Comparison of ENCODE assay signal across 30 mouse cellular contexts in the genomic region with DNA sequence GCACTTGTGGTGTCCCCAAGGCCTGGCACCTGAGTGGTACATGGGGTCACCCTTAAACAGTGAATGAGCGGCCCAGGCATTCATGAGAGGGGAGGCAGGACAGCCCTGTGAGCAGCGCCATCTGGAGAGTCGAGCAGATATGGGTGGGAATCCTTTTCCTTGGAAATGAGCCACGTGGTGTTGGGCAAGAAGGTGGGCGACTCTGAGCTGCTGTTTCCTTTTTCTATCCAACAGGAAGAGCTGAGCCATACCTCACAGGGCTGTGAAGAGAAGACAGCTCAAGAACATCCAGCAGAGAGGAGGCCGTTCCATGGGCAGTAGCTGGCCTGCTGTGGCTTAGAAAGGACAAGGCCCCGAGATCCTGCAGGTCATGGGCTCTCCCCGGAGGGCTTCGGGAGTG. TPM values are rescaled to one million over a fixed set of nuclear protein-coding genes. Genes with fewer than 3 reads are reported as not detected.
DNase-seq lines count a peak whose midpoint lies in the region; ATAC-seq lines count a peak whose summit lies in the region.
"Had no signal": no experiment of that assay in that cellular context is flagged by ENCODE, and none has a peak within 500 bp of the region (broad histone marks: within the 10 kb centered on the region; RNA-seq: fewer than 3 reads in every experiment).

No protein-coding gene starts in this region.

- H3K4me3 ChIP-seq in hindbrain, embryonic 16.5 days (ENCODE audit: low read length) = no peak overlapping the region
- H3K4me3 ChIP-seq: embryonic facial prominence, embryonic 15.5 days; heart, embryonic 15.5 days; hindbrain, embryonic 15.5 days; kidney, embryonic 15.5 days; left cerebral cortex, adult 2 months; megakaryocyte, embryonic 14.5 days; neural tube, embryonic 15.5 days had no signal

- no peak overlapping the region for H3K9ac ChIP-seq in hindbrain, embryonic 16.5 days (ENCODE audit: low read depth, low read length)
- H3K9ac ChIP-seq: embryonic facial prominence, embryonic 15.5 days; heart, embryonic 15.5 days; hindbrain, embryonic 15.5 days; kidney, embryonic 15.5 days; liver, postnatal 0 days; neural tube, embryonic 15.5 days had no signal

- H3K36me3 ChIP-seq in hindbrain, embryonic 16.5 days (ENCODE audit: control insufficient read depth, insufficient read depth, low read length) = no peaks in the 10 kb centered on the region
- H3K36me3 ChIP-seq: embryonic facial prominence, embryonic 15.5 days; heart, embryonic 15.5 days; hindbrain, embryonic 15.5 days; kidney, embryonic 15.5 days; neural tube, embryonic 15.5 days had no signal

- no peaks in the 10 kb centered on the region for H3K27me3 ChIP-seq in hindbrain, embryonic 16.5 days (replicated peaks; ENCODE audit: control insufficient read depth, insufficient read depth, low read length)
- H3K27me3 ChIP-seq: embryonic facial prominence, embryonic 15.5 days; heart, embryonic 15.5 days; hindbrain, embryonic 15.5 days; kidney, embryonic 15.5 days; neural tube, embryonic 15.5 days had no signal

- no peak overlapping the region for H3K4me2 ChIP-seq in hindbrain, embryonic 16.5 days (ENCODE audit: low read length)
- H3K4me2 ChIP-seq: embryonic facial prominence, embryonic 15.5 days; heart, embryonic 15.5 days; hindbrain, embryonic 15.5 days; kidney, embryonic 15.5 days; neural tube, embryonic 15.5 days had no signal

- intact Hi-C loops in left cerebral cortex, postnatal 14 days (cut with DNase I) = no loop called here

- peak; percentile 72; the same call in 1 of the 2 replicates for ATAC-seq in frontal cortex, adult (ENCODE audit: low TSS enrichment)
- ATAC-seq in hindbrain, embryonic 16.5 days = no peak
- ATAC-seq: activated CD4-positive, CD25-positive, alpha-beta regulatory T cell, adult 4 months; forebrain, embryonic 16.5 days; intestine, embryonic 16.5 days; liver, postnatal 0 days; midbrain, embryonic 16.5 days had no signal

- 71% methylated on average over 9 of the region's 9 CpGs for WGBS in hindbrain, embryonic 16.5 days

- no peak for DNase-seq in frontal cortex, postnatal 14 days (ENCODE audit: low spot score in 2 of 2)
- DNase-seq in left cerebral cortex, postnatal 14 days (ENCODE audit: low spot score in 2 of 2) = peak; percentile 51 to 72
- DNase-seq in left cerebral cortex, adult 9 months (ENCODE audit: low spot score in 2 of 2) = no peak
- peak; percentile 59 to 62 for DNase-seq in right cerebral cortex, adult 2 months (ENCODE audit: low spot score in 2 of 2)
- DNase-seq in right cerebral cortex, postnatal 4 days = no peak
- DNase-seq in cerebellum, postnatal 14 days = no peak
- DNase-seq: adrenal gland, postnatal 14 days; cerebellum, adult 11 months; cerebellum, postnatal 10 days; embryo, embryonic 11 days; gastrocnemius, postnatal 10 days; heart, postnatal 4 days; liver, postnatal 0 days; spleen, adult 18-20 months had no signal

- no peak overlapping the region for H3K27ac ChIP-seq in hindbrain, embryonic 16.5 days (ENCODE audit: low read depth, low read length)
- H3K27ac ChIP-seq: embryonic facial prominence, embryonic 15.5 days; heart, embryonic 15.5 days; hindbrain, embryonic 15.5 days; kidney, embryonic 15.5 days; left cerebral cortex, adult 2 months; neural tube, embryonic 15.5 days had no signal

- no peaks in the 10 kb centered on the region for H3K4me1 ChIP-seq in hindbrain, embryonic 16.5 days (ENCODE audit: control insufficient read depth, insufficient read depth, low read depth, low read length)
- H3K4me1 ChIP-seq: embryonic facial prominence, embryonic 15.5 days; heart, embryonic 15.5 days; hindbrain, embryonic 15.5 days; kidney, embryonic 15.5 days; neural tube, embryonic 15.5 days had no signal

- H3K9me3 ChIP-seq in hindbrain, embryonic 16.5 days (ENCODE audit: control insufficient read depth, low read length) = no peaks in the 10 kb centered on the region
- H3K9me3 ChIP-seq: embryonic facial prominence, embryonic 15.5 days; heart, embryonic 15.5 days; hindbrain, embryonic 15.5 days; kidney, embryonic 15.5 days; neural tube, embryonic 15.5 days had no signal

RNA-seq across cellular contexts. Expression of gene Spata21, which starts 0.6 kb away (rescaled TPM):
- under 1 TPM; 0.20 to 0.38 TPM for total RNA-seq in left cerebral cortex, postnatal 14 days (2021)
- polyA plus RNA-seq in hindbrain, embryonic 16.5 days (2015; fragmentation: Nextera tagmentation; extraction: Ambion mirVana) = 0.60 and 1.0 TPM in 2 replicates
- total RNA-seq: adrenal gland, postnatal 14 days; gastrocnemius, postnatal 10 days; heart, adult 8-10 months; heart, postnatal 4 days; liver, adult 2 months had no signal
- polyA plus RNA-seq: intestine, embryonic 16.5 days; large intestine, adult 2 months; liver, adult 2 months; liver, postnatal 0 days had no signal

RNA-seq across cellular contexts. Expression of gene Necap2, which starts 10.6 kb away (rescaled TPM):
- 10 to 100 TPM; 45.4 to 50.2 TPM for total RNA-seq in left cerebral cortex, postnatal 14 days (2021)
- 54.0 and 55.5 TPM in 2 replicates for polyA plus RNA-seq in hindbrain, embryonic 16.5 days (2015; fragmentation: Nextera tagmentation; extraction: Ambion mirVana)

RNA-seq across cellular contexts. Expression of gene Crocc, which starts 28.4 kb away (rescaled TPM):
- total RNA-seq in left cerebral cortex, postnatal 14 days (2021) = 10 to 100 TPM; 51.0 to 52.7 TPM
- polyA plus RNA-seq in hindbrain, embryonic 16.5 days (2015; fragmentation: Nextera tagmentation; extraction: Ambion mirVana) = 4.6 and 4.9 TPM in 2 replicates

RNA-seq across cellular contexts. Expression of gene Szrd1, which starts 50.9 kb away (rescaled TPM):
- total RNA-seq in left cerebral cortex, postnatal 14 days (2021) = 10 to 100 TPM; 43.8 to 48.6 TPM
- polyA plus RNA-seq in hindbrain, embryonic 16.5 days (2015; fragmentation: Nextera tagmentation; extraction: Ambion mirVana) = 22.4 and 23.9 TPM in 2 replicates

RNA-seq across cellular contexts. Expression of gene Fbxo42, which starts 59.0 kb away (rescaled TPM):
- 10 to 100 TPM; 31.6 to 38.8 TPM for total RNA-seq in left cerebral cortex, postnatal 14 days (2021)
- 20.4 and 24.8 TPM in 2 replicates for polyA plus RNA-seq in hindbrain, embryonic 16.5 days (2015; fragmentation: Nextera tagmentation; extraction: Ambion mirVana)

Comparison
In these comparisons a context has a peak if more than half of its experiments do, and no peak if none do; other contexts are left out.
1. DNase-seq: peak in left cerebral cortex, postnatal 14 days (2 of 2) and right cerebral cortex, adult 2 months (2 of 2); none in frontal cortex, postnatal 14 days (0 of 2), left cerebral cortex, adult 9 months (0 of 2), right cerebral cortex, postnatal 4 days (single experiment) and cerebellum, postnatal 14 days (0 of 2).